Mouse (Mus musculus): ENCODE measurements around the gene Dagla.

The Dagla gene

GRCm38 (mm10) chr19:10304810-10305544, at the start of gene Dagla:
TSS of gene Dagla (minus strand) at chr19:10304877.
- DNase-seq (ENCODE audit: low spot score in 2 of 2) = peak; percentile 48 to 67

- no peak for DNase-seq (ENCODE audit: low spot score in 2 of 2)
These were observed 47.5 kb upstream of the Dagla start for GRCm38 (mm10) chr19:10352218-10352617.

- no peak for DNase-seq (ENCODE audit: low spot score in 2 of 2)
These were observed 43.1 kb upstream of the Dagla start for GRCm38 (mm10) chr19:10347628-10348273.

GRCm38 (mm10) chr19:10345696-10346095, 41.0 kb upstream of the Dagla start:
- peak in 1 of 2 experiments; percentile 23 for DNase-seq (ENCODE audit: low spot score in 2 of 2)

- DNase-seq (ENCODE audit: low spot score in 2 of 2) = no peak
These were observed 39.2 kb upstream of the Dagla start for GRCm38 (mm10) chr19:10343866-10344265.

GRCm38 (mm10) chr19:10341817-10342439, 37.3 kb upstream of the Dagla start:
- no peak for DNase-seq (ENCODE audit: low spot score in 2 of 2)

GRCm38 (mm10) chr19:10341152-10341551, 36.5 kb upstream of the Dagla start:
- peak; percentile 18 to 63 for DNase-seq (ENCODE audit: low spot score in 2 of 2)

GRCm38 (mm10) chr19:10340661-10341060, 36.0 kb upstream of the Dagla start:
- DNase-seq (ENCODE audit: low spot score in 2 of 2) = no peak

GRCm38 (mm10) chr19:10339271-10339670, 34.6 kb upstream of the Dagla start:
- DNase-seq (ENCODE audit: low spot score in 2 of 2) = no peak

GRCm38 (mm10) chr19:10338724-10339123, 34.0 kb upstream of the Dagla start:
- DNase-seq (ENCODE audit: low spot score in 2 of 2) = no peak

- DNase-seq (ENCODE audit: low spot score in 2 of 2) = no peak
These were observed 29.8 kb upstream of the Dagla start for GRCm38 (mm10) chr19:10334467-10334866.

GRCm38 (mm10) chr19:10333545-10334252, 29.0 kb upstream of the Dagla start:
- peak; percentile 38 to 61 for DNase-seq (ENCODE audit: low spot score in 2 of 2)

GRCm38 (mm10) chr19:10331706-10332105, 27.0 kb upstream of the Dagla start:
- no peak for DNase-seq (ENCODE audit: low spot score in 2 of 2)

- no peak for DNase-seq (ENCODE audit: low spot score in 2 of 2)
These were observed 24.4 kb upstream of the Dagla start for GRCm38 (mm10) chr19:10329033-10329432.

GRCm38 (mm10) chr19:10326609-10327008, 21.9 kb upstream of the Dagla start:
- DNase-seq (ENCODE audit: low spot score in 2 of 2) = no peak

GRCm38 (mm10) chr19:10323860-10324259, 19.2 kb upstream of the Dagla start:
- no peak for DNase-seq (ENCODE audit: low spot score in 2 of 2)

- DNase-seq (ENCODE audit: low spot score in 2 of 2) = no peak
These were observed 18.7 kb upstream of the Dagla start for GRCm38 (mm10) chr19:10323362-10323837.

- no peak for DNase-seq (ENCODE audit: low spot score in 2 of 2)
These were observed 13.1 kb upstream of the Dagla start for GRCm38 (mm10) chr19:10317795-10318194.

GRCm38 (mm10) chr19:10317358-10317757, 12.7 kb upstream of the Dagla start:
- no peak for DNase-seq (ENCODE audit: low spot score in 2 of 2)

GRCm38 (mm10) chr19:10316956-10317355, 12.3 kb upstream of the Dagla start:
- DNase-seq (ENCODE audit: low spot score in 2 of 2) = no peak

GRCm38 (mm10) chr19:10312072-10312471, 7.4 kb upstream of the Dagla start:
- no peak for DNase-seq (ENCODE audit: low spot score in 2 of 2)

GRCm38 (mm10) chr19:10308990-10309389, 4.3 kb upstream of the Dagla start:
- no peak for DNase-seq (ENCODE audit: low spot score in 2 of 2)
